Mouse (Mus musculus) kidney, embryonic 15.5 days (tissue): Measurements from ENCODE around the gene Alg12. TPM values are rescaled to one million over a fixed set of nuclear protein-coding genes. Genes with fewer than 3 reads are reported as not detected.

ENCODE experiments used
- ATAC-seq: fragments of 200-750 bp; cut with Nextera tagmentation; replicated peaks from 2 replicates; pipeline ENCODE4 v1.8.0; 2017; ENCODE audit warnings: moderate TSS enrichment; ENCODE audit not compliant: low FRiP score
- H3K27ac ChIP-seq: fragments of 300-500 bp; sonication (generic); 2 replicates; pipeline ENCODE4 v1.5.1; 2015; ENCODE audit warnings: mild to moderate bottlenecking, inconsistent platforms
- H3K27me3 ChIP-seq: fragments of 300-500 bp; sonication (generic); 2 replicates; pipeline ENCODE4 v1.6.1; 2015; ENCODE audit warnings: inconsistent platforms
- H3K36me3 ChIP-seq: fragments of 300-500 bp; sonication (generic); 2 replicates; pipeline ENCODE4 v1.6.1; 2015; ENCODE audit warnings: inconsistent platforms
- H3K4me1 ChIP-seq: fragments of 300-500 bp; sonication (generic); 2 replicates; pipeline ENCODE4 v1.6.1; 2015; ENCODE audit warnings: inconsistent platforms
- H3K4me2 ChIP-seq: fragments of 300-500 bp; sonication (generic); 2 replicates; pipeline ENCODE4 v1.6.1; 2015; ENCODE audit warnings: moderate library complexity, mild to moderate bottlenecking, inconsistent platforms
- H3K4me3 ChIP-seq: fragments of 300-500 bp; sonication (generic); replicated peaks from 2 replicates; pipeline ENCODE4 v1.5.1; 2015; ENCODE audit warnings: mild to moderate bottlenecking, inconsistent platforms
- H3K9ac ChIP-seq: fragments of 300-500 bp; sonication (generic); 2 replicates; pipeline ENCODE4 v1.6.1; 2015; ENCODE audit warnings: mild to moderate bottlenecking, inconsistent platforms
- H3K9me3 ChIP-seq: fragments of 300-500 bp; sonication (generic); replicated peaks from 2 replicates; pipeline ENCODE4 v1.6.1; 2016; ENCODE audit warnings: inconsistent platforms
- WGBS: fragments of 180-500 bp; shearing (Covaris S2); methylation state at CpG from one replicate; pipeline ENCODE4 v1.1.7; 2015; ENCODE audit warnings: mixed read lengths; 5-methylcytosine and 5-hydroxymethylcytosine counted together
- polyA plus RNA-seq: library from polyadenylated mRNA; unstranded; fragments of >200 nt; fragmentation: Nextera tagmentation; extraction: Ambion mirVana; gene quantifications from 2 replicates; pipeline ENCODE4 v1.2.1, GENCODE M21; 2015

The Alg12 gene
- polyA plus RNA-seq, 1 experiment from 2014 or later = 14.3 TPM

- peaks cover 37% of the 10 kb centered on the region for H3K4me1 ChIP-seq
- H3K9me3 ChIP-seq = no peaks in the 10 kb centered on the region
- H3K27me3 ChIP-seq = no peaks in the 10 kb centered on the region
- under 1% methylated on average over 107 of the region's 107 CpGs for WGBS
- H3K4me3 ChIP-seq = peak within 1 kb of the TSS; percentile 86
- peak within 1 kb of the TSS; percentile 86 for H3K4me2 ChIP-seq
- H3K27ac ChIP-seq = peak within 1 kb of the TSS; percentile 93
- H3K9ac ChIP-seq = peak within 1 kb of the TSS; percentile 84
- peak; percentile 87 for ATAC-seq
- peaks cover 28% of the 10 kb centered on the region for H3K36me3 ChIP-seq
Measured at GRCm38 (mm10) chr15:88861772-88862622, 42.9 kb upstream of the Alg12 start, which contains the start of gene Pim3. Gene Pim3, plus strand, starts transcription at chr15:88862186.

DNA sequence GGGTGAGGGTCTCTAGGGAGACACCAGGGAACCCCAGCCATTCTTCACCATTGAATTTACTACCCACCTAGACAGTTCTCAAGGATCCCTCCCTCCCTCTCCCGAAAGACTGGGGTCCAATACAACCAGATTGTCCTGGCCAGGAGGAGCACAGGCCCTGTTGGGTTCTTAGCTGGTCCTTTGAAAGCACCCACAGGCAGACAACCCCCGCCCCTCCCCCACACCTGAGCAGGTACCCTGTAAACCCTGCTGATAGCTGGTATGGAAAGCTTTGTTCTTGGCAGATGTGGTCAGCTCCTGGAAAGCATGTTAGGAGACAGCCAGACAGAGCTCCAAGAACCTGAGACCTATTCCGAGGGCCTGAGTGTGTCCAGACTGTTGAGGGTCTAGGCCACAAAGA is 41.7 kb upstream of the Alg12 start:
- H3K4me2 ChIP-seq = no peak overlapping the region
- no peak overlapping the region for H3K4me3 ChIP-seq
- H3K4me1 ChIP-seq = peaks cover 28% of the 10 kb centered on the region
- ATAC-seq = no peak
- H3K9me3 ChIP-seq = no peaks in the 10 kb centered on the region
- H3K9ac ChIP-seq = no peak overlapping the region
- peaks cover 16% of the 10 kb centered on the region for H3K36me3 ChIP-seq
- H3K27ac ChIP-seq = no peak overlapping the region
- no peaks in the 10 kb centered on the region for H3K27me3 ChIP-seq
- WGBS = 88% methylated on average over 3 of the region's 3 CpGs

DNA sequence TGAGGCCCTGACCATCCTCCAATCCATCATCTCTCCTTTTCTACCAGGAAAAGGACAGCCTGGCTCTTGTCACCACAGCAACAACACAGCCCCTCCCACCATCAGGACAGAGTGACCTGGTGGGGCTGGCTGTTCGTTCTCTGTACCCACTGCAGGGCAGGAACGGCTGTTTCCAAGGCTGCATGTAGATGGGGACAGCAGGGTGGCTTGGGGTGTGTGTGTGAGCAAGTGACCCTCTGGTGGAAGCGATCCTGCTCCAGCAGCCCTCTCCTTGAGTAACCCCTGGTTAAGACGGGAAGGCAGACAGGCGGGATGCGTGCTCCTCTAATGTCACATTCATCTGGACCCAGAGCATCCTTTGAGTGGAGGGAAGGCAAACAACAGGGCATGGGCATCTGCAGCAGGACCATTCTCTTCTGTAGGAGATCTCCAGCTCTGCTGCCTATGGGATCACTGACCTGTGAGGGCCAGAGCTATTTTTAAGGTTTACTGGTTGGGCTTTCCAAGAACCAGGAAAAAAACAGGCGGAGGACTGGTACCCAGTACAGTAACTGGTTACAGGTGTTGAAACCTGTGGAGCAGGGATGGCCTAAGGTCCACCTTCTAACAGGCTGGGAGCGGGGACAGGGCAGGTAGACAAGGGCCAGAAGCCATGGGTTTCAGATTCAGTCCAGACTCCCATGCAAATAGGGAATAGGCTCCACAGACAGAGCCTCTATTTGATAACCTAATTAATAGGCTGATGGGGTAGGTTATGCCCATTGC is 40.3 kb upstream of the Alg12 start:
- no peak overlapping the region for H3K9ac ChIP-seq
- WGBS = 72% methylated on average over 8 of the region's 8 CpGs
- H3K4me2 ChIP-seq = no peak overlapping the region
- H3K27me3 ChIP-seq = no peaks in the 10 kb centered on the region
- peaks cover 2% of the 10 kb centered on the region; the same call in 1 of the 2 replicates for H3K36me3 ChIP-seq
- H3K4me3 ChIP-seq = no peak overlapping the region
- H3K27ac ChIP-seq = no peak overlapping the region
- ATAC-seq = no peak
- no peaks in the 10 kb centered on the region for H3K9me3 ChIP-seq
- peaks cover 28% of the 10 kb centered on the region for H3K4me1 ChIP-seq

DNA sequence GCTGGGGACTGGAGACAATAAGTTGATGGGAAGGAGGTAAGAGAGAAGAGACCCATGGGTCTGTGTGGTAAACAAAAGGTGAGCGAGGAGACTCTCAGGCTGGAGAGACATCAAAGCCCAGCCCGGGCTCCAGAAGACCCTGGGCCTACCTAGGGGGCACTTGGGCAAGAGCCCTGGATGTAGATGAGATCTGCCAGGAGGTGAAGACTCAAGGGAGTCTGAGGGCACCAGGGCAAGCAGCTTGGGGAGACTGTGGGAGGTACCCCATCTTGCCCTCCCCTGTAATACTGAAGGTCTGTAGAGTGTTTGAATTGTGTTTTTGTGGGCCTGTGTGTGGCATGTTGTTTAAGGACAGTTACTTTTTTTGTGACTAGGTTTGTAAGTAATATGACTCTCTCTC is 39.6 kb upstream of the Alg12 start:
- Histone ChIP-seq H3K9ac (no peak overlapping the region), H3K4me1 (peaks cover 29% of the 10 kb centered on the region), H3K4me3 (no peak overlapping the region), H3K36me3 (no peaks in the 10 kb centered on the region), H3K9me3 (no peaks in the 10 kb centered on the region), H3K27ac (no peak overlapping the region), H3K4me2 (no peak overlapping the region), H3K27me3 (no peaks in the 10 kb centered on the region)
- no peak for ATAC-seq
- 71% methylated on average over 2 of the region's 2 CpGs for WGBS

GRCm38 (mm10) chr15:88858141-88858541 is 39.0 kb upstream of the Alg12 start:
- H3K9ac ChIP-seq = no peak overlapping the region
- H3K27me3 ChIP-seq = no peaks in the 10 kb centered on the region
- peaks cover 31% of the 10 kb centered on the region for H3K4me1 ChIP-seq
- no peaks in the 10 kb centered on the region for H3K9me3 ChIP-seq
- WGBS = 91% methylated on average over 3 of the region's 3 CpGs
- H3K4me3 ChIP-seq = no peak overlapping the region
- no peak overlapping the region for H3K4me2 ChIP-seq
- no peak for ATAC-seq
- H3K36me3 ChIP-seq = no peaks in the 10 kb centered on the region
- no peak overlapping the region for H3K27ac ChIP-seq

DNA sequence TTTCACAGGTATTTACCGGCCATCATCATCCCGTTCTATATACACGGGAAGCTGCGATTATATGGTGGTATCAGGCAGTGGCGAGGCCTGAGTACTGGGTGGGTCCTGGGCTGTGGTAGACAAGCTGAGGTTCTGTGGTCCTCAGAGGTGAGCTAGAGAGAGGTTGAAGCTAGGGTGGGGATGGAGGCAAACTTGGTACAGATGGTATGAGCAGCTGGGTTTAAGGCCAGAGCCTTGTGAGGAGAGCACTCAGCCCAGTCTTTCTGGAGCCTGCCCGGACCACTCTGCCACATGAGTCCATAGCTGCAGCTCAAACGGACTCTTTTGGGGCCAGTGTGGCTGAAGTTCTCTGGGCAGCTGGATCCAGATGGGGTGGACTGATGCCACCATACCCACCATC is 38.2 kb upstream of the Alg12 start:
- Histone ChIP-seq H3K9ac (no peak overlapping the region), H3K27me3 (no peaks in the 10 kb centered on the region), H3K36me3 (no peaks in the 10 kb centered on the region), H3K4me1 (peaks cover 31% of the 10 kb centered on the region), H3K27ac (no peak overlapping the region), H3K4me2 (no peak overlapping the region), H3K4me3 (no peak overlapping the region), H3K9me3 (no peaks in the 10 kb centered on the region)
- WGBS = 92% methylated on average over 7 of the region's 7 CpGs
- ATAC-seq = no peak

- Histone ChIP-seq H3K4me2 (no peak overlapping the region), H3K36me3 (no peaks in the 10 kb centered on the region), H3K27ac (no peak overlapping the region), H3K9ac (no peak overlapping the region), H3K4me3 (no peak overlapping the region), H3K4me1 (peaks cover 36% of the 10 kb centered on the region), H3K27me3 (no peaks in the 10 kb centered on the region), H3K9me3 (no peaks in the 10 kb centered on the region)
- no peak for ATAC-seq
- WGBS = 80% methylated on average over 5 of the region's 5 CpGs
Measured at GRCm38 (mm10) chr15:88856613-88857012, 37.5 kb upstream of the Alg12 start.

- H3K4me1 ChIP-seq = peaks cover 38% of the 10 kb centered on the region
- H3K27ac ChIP-seq = no peak overlapping the region
- H3K36me3 ChIP-seq = no peaks in the 10 kb centered on the region
- H3K27me3 ChIP-seq = no peaks in the 10 kb centered on the region
- H3K4me2 ChIP-seq = no peak overlapping the region
- WGBS = 75% methylated on average over 6 of the region's 6 CpGs
- ATAC-seq = no peak
- no peaks in the 10 kb centered on the region for H3K9me3 ChIP-seq
- no peak overlapping the region for H3K9ac ChIP-seq
- H3K4me3 ChIP-seq = no peak overlapping the region
Measured at GRCm38 (mm10) chr15:88855896-88856417, 36.8 kb upstream of the Alg12 start.

DNA sequence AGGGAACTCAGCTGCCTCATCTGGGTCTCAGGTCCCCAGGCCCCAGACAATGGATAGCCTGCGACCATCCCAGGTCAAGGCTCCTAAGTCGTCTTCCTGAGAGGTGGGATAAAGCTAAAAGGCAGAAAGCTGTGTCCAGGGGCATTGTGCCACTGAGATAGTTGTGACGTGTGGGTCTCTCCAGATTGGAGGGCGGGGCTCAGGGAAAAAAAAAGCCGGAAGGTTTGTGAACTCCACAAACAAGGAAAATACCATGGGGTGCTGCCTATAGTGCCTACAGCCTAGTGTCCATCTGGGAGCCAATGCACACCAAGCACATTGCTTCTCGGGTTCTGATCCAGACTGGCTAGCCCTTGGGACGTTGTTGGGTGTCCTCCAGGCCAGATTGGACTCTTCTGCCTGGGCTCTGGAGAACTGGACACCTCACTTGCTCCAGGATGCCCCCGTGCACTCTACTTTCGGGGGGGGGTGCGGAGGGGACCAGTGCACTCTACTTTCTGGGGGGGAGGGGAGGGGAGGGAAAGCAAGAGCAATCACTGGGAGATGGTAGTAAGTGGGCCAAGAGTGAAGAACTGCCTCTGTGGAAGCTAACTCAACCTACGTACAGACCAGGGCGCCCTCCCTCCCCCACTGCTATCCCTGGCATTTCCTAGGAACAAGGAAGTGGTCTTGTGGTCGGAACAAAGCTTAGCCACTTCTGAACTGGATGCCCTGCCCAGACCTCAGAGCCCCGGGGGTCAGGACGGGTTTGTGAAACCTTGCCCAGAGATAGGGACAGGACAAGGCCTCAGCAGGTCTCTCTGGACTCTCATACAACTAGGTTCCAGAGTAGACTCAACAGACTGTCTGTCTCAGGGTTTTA is 36.1 kb upstream of the Alg12 start:
- H3K36me3 ChIP-seq = no peaks in the 10 kb centered on the region
- H3K4me3 ChIP-seq = no peak overlapping the region
- H3K27me3 ChIP-seq = no peaks in the 10 kb centered on the region
- H3K9ac ChIP-seq = no peak overlapping the region
- H3K27ac ChIP-seq = peak overlapping the region; percentile 69
- 66% methylated on average over 15 of the region's 15 CpGs for WGBS
- peaks cover 45% of the 10 kb centered on the region for H3K4me1 ChIP-seq
- no peak for ATAC-seq
- H3K9me3 ChIP-seq = no peaks in the 10 kb centered on the region
- H3K4me2 ChIP-seq = no peak overlapping the region

- Histone ChIP-seq H3K4me2 (peak overlapping the region; percentile 30; the same call in 1 of the 2 replicates), H3K4me1 (peaks cover 48% of the 10 kb centered on the region), H3K4me3 (no peak overlapping the region), H3K9me3 (no peaks in the 10 kb centered on the region), H3K27me3 (no peaks in the 10 kb centered on the region), H3K9ac (no peak overlapping the region), H3K36me3 (no peaks in the 10 kb centered on the region), H3K27ac (peak overlapping the region; percentile 69)
- WGBS = 43% methylated on average over 6 of the region's 6 CpGs
- peak; percentile 50 for ATAC-seq
Measured at GRCm38 (mm10) chr15:88854119-88854968, 35.2 kb upstream of the Alg12 start.

DNA sequence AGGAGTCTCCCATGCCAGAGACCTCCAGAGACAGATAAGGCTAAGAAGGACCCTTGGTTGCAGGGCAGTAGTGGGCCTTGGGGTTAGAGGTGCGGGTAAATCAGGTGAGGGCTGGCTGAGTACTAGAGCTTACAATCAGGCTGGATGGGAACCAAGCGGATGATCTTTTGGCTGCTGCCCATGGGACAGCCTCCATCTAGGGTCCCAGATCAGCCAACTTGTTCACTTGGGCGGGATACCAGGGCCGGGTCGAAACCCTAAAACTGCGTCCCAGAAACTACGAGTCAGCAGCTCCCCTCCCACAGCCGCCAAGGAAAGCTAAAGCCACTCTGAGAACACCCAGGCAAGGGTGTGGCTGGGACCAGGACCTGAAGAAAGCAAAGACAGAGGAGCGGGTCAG is 34.0 kb upstream of the Alg12 start:
- no peak overlapping the region for H3K4me3 ChIP-seq
- no peaks in the 10 kb centered on the region for H3K27me3 ChIP-seq
- no peak overlapping the region for H3K27ac ChIP-seq
- no peak for ATAC-seq
- H3K36me3 ChIP-seq = no peaks in the 10 kb centered on the region
- no peak overlapping the region for H3K9ac ChIP-seq
- no peaks in the 10 kb centered on the region for H3K9me3 ChIP-seq
- WGBS = 93% methylated on average over 9 of the region's 9 CpGs
- H3K4me2 ChIP-seq = no peak overlapping the region
- H3K4me1 ChIP-seq = peaks cover 48% of the 10 kb centered on the region
